Mouse (Mus musculus): Measurements from ENCODE around the gene Ccdc184. TPM values are rescaled to one million over a fixed set of nuclear protein-coding genes. Genes with fewer than 3 reads are reported as not detected.
A peak's percentile ranks its signal among the peaks of the same experiment; 100 is the strongest.

Gene Ccdc184
- total RNA-seq (2021), result 10 to 100 TPM; 10.9 to 12.4 TPM

DNA sequence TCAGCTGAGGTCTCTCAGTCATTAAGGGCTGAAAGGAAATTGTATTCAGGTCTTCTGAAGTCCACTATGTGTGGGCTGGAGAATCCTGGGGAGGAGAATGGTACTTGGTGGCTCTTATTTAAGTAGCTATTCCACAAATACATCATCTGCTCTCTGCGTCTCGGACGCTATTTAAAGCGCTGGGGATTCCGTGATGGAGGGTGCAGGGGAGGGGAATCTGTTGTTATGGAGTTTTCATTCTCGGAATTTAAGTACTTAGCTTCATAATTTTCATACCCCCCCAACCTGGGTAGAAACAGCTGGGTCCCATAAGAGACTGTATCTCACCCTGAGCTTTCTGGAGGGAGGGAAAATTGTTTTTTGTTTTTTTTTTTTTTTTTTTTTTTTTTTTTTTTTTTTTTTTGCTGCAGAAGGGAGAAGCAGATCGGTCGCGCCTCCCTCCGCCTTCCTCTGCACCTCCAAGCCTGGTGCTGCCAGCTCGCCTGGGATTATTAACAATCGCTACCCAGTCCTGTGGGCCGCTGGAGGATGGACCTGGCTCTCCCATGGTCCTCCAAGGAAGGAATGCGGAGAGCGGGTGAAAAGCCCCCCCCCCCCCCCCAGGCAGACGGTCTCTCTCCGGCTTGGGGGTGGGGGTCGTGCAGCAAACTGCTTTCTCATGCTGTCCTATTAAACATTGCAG is at the start of gene Ccdc184:
TSS of gene Ccdc184 (plus strand) at position 196 of the 682 bp plus-strand sequence.
- DNase-seq (ENCODE audit: extremely low spot score in 1 of 2, low spot score in 1 of 2), result no peak

DNA sequence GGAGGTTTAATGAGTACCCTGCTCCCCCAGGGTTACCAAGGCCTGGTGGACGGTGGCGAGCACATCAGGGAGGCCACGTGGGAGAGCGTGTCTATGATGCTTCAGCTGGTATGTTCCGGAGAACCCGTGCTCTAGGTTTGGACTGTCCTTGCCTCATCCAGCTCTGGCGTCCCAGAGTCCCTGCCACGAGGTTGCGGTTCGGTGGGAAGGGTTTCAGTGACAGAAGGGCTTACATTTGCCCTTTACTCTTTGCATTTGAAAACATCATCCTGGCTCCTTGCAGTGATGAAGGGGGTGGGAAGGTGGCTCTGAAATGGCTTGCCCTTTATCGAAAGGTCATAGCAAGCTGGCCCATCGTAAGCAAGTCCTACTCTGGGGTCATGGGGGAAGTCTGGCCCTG is 47.6 kb upstream of the Ccdc184 start:
- no peak for DNase-seq (ENCODE audit: extremely low spot score in 1 of 2, low spot score in 1 of 2)

DNA sequence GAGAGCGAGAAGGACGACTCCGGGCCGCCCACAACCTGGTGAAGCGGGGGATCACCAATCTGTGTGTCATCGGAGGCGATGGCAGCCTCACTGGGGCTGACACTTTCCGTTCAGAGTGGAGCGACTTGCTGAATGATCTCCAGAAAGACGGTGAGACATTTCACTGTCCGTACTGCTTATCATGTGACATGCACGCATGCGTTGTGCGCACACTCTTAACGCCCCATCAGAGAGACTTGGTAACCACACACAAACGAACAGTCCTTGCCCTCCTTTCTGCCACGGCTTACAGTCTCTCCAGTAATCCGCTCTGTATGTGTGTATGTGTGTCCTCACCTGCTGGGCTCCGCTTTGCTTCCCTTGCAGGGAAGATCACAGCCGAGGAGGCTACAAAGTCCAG is 46.1 kb upstream of the Ccdc184 start:
- DNase-seq (ENCODE audit: extremely low spot score in 1 of 2, low spot score in 1 of 2), result no peak

DNA sequence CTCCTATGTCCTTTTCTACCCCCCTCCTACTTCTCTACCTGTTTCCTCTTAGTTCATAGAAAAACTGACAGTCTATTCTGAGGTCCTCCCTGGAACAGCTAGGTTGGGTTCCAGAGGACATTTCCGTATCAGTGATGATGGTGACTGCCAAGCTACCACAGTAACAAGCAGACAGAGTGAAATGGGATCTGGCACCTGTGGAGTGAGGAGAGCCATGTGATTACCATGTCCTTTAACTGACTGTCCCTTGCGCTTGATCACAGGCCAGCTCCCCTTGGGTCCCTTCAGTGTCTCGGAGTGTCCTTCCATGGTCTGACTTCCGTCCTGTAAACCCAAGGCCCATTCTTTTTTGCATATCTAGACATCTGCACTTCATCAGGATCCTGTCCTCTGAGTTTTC is 36.0 kb upstream of the Ccdc184 start:
- no peak for DNase-seq (ENCODE audit: extremely low spot score in 1 of 2, low spot score in 1 of 2)

DNA sequence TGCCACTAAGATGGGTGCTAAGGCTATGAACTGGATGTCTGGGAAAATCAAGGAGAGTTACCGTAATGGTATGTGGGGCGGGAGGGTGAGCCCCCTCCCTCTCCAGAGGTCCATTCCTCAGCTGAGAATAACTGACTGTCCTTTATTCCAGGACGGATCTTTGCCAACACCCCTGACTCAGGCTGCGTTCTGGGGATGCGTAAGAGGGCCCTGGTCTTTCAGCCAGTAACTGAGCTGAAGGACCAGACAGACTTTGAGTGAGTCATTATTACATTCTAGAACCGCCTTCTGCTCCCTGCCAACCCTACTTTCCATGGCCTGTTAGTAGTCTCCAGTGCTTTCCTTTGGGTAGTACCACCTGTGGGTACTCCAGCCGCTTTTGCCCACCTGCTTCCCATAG is 35.5 kb upstream of the Ccdc184 start:
- no peak for DNase-seq (ENCODE audit: extremely low spot score in 1 of 2, low spot score in 1 of 2)

DNA sequence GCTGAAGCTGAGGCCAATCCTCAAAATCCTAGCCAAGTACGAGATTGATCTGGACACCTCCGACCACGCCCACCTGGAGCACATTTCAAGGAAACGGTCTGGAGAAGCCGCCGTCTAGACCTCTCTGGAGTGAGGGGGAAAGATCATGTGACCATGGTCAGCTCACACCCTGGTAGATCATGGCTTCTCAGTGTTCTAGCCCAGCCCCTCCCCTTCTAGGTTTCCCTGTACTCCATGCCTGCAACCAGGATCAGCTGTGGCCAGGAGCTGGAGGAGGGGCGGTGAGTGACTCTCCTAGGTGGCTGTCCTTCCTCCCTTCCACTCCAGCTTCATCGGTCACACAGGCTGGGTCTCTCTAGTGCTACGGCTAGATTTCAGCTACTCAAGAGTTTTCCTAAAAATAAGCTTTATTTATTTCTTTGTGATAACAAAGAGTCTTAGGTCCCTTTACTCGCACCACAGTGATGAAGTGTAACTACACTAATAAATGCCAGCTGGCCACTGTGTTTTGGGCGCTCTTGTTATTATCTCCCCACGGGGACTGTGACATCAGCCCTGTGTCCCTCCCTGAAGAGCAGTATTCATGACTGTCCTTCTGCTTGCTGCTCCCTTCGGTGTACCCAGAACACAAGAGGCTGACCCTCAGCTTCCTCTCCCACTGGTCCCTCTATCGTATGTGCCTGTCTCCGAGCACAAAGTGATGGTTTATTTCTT is 34.9 kb upstream of the Ccdc184 start:
- no peak for DNase-seq (ENCODE audit: extremely low spot score in 1 of 2, low spot score in 1 of 2)

DNA sequence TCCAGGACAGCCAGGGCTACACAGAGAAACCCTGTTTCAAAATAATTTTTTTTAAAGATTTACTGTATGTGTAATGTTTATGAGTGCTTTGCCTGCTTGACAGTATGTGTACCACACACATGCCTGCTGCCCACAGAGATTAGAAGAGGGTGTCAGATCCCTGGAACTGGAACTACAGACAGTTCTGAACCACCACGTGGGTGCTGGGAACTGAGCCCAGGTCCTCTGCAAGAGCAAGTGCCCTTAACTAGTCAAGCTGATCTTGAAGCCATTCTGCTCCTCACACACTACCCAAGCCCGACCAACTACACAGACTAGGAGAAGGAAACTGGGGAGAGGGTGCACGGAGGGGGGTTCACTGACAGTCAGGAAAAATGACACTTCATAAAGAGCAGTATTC is 33.5 kb upstream of the Ccdc184 start:
- DNase-seq (ENCODE audit: extremely low spot score in 1 of 2, low spot score in 1 of 2), result no peak

DNA sequence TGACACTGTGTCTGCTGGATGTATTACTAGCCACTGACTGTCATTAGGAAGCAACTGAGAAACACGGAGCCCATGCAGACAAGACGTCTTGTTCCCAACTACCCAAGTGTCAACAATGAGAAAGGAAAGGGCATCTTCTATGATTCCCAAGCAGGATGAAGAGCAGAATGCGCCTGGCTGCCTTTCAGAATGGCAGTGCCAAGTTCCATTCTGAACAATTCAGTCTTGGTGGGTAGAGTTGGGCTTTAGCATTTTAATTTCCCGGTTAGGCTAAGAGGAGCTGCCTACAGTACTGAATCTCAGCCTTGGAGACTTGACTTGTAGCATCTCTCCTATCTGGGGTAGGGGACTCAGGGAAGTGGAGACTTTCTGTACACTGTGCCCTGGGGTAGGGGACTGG is 32.9 kb upstream of the Ccdc184 start:
- no peak for DNase-seq (ENCODE audit: extremely low spot score in 1 of 2, low spot score in 1 of 2)

DNA sequence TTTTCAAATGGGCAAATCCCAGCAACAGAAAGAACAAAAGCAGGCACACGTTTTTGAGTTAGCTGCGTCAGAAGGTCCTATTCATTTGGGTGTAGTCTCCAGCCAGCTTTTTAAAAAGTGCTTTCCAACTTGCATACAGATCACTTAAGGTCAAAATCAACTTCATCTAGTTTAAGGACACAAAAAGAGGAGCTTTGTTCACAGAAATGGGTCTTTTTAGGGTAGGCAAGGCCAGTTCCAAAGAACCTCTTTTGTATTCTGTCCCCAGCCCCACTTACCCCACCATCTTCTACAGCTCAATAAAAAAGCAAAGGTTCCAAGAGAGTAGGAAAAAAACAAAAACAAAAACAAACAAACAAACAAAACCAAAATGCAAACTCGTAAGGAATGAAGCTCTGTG is 32.3 kb upstream of the Ccdc184 start:
- DNase-seq (ENCODE audit: extremely low spot score in 1 of 2, low spot score in 1 of 2), result no peak

DNA sequence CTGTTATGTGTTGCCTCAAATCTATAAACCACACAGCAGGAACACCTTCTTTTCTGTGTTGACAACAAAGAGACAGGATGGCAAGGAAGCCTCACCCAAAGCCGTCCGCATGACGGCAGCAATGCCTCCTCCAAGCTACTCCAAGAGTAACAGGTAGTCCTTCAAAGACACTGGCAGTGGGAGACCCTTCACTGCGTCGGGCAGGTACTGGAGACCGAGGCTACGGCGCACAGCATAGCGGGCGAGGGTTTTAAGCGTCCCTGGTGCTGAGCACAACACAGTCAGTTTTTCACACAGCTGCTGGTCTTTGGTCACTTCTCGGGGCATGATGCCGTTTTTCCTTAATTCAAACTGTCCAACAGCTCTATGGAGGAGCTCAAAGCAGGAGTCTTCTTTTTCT is 31.3 kb upstream of the Ccdc184 start:
- DNase-seq (ENCODE audit: extremely low spot score in 1 of 2, low spot score in 1 of 2), result no peak

DNA sequence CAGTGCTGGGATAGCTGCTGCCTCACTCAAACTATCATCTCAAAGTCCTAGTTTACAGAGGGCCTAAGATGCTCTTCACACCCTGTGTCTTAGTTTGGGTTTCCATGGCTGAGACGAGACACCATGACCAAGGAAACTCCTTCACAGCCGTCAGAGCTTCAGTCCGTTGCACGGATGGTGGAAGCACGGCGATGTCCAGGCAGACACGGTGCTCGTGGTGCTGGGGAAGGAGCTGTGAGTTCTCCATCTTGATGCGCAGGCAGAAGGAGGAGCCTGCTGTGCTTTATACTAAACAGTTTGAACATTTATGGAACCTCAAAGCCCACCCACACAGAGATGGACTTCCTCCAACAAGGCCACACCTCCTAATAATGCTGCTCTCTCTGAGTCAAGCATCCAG is 30.1 kb upstream of the Ccdc184 start:
- DNase-seq (ENCODE audit: extremely low spot score in 1 of 2, low spot score in 1 of 2), result no peak

DNA sequence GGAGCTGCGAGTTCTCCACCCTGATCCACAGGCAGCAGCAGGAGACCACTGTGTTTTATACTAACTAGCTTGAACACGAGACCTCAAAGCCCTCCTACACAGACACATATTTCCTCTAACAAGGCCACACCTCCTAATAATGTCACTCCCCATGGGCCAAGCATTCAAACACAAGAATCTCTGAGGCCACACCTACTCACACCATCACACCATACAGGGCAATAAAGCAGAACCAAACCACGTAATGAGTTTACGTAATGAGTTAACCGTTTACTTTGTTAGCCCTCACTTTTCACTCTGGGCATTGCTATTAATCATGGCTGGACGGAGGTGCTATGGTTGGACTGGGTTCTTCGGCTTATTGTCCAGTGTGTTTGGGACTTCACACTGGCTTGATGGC is 27.2 kb upstream of the Ccdc184 start:
- DNase-seq (ENCODE audit: extremely low spot score in 1 of 2, low spot score in 1 of 2), result no peak

DNA sequence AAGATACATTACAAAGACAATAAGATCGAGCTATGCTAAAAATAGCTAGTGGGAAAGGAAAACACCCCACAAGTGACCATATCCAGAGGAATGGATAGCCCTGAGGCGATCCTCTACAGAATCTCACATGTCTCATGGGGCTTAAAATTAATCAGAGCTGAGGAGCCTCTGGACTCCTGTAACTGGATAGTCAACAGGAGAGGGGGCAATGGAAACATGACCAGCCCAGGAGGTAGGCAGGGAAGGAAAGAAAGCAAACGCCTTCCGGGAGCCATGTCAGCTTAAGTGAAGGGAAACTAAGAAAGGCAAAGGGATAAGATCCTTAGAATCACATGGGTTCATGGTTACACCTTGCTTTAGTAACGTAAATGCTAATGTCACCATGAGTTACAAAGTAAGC is 26.1 kb upstream of the Ccdc184 start:
- DNase-seq (ENCODE audit: extremely low spot score in 1 of 2, low spot score in 1 of 2), result no peak

DNA sequence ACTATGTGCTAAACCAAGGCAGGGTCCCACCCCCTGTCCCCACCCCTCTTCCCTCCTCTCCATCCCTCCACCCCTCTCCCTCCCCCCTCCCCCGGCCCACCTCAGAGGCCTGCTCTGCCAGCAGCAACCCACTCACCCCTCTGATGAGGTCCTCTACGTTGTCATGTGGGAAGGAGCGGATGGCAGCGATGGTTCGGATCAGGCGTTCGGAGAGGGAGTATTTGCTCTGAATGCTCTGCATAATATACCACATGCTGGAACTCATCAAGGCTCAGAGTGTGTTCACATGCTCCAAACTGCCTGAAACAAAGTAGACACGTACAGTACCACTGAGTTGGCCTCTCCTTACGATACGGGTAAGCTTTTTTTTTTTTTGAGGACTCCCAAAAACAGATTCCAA is 24.4 kb upstream of the Ccdc184 start:
- DNase-seq (ENCODE audit: extremely low spot score in 1 of 2, low spot score in 1 of 2), result no peak

DNA sequence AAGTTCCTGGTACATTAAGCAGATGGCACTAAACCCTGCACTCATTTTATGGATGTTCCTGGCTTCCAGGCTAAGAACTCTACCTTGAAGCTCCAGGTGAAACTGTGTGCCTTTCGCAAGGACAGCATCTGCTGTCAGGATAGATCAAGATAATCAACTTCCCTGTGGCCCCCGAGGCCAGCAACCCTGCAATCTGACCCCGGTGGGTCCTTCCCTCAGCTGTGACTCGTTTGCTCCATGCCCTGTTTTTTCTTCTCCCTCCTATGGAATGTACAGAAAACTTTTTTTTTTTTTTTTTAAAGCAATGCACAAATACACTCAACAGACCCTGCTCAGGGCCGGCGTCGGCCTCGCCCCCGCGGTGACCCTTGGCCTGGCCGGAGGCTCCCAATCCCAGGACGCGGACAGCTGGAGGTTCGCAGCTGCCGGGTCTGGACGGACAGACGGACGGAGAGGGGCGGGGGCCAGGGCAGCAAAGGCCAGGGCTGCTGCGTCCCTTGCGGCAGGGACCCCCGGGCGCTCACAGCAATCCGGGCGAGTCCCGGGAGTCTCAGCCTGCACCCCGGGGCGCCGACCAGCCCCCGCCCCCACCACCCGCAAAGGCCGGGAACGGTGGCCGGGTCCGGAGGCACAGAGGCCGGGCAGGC is 22.0 kb upstream of the Ccdc184 start:
- no peak for DNase-seq (ENCODE audit: extremely low spot score in 1 of 2, low spot score in 1 of 2)

DNA sequence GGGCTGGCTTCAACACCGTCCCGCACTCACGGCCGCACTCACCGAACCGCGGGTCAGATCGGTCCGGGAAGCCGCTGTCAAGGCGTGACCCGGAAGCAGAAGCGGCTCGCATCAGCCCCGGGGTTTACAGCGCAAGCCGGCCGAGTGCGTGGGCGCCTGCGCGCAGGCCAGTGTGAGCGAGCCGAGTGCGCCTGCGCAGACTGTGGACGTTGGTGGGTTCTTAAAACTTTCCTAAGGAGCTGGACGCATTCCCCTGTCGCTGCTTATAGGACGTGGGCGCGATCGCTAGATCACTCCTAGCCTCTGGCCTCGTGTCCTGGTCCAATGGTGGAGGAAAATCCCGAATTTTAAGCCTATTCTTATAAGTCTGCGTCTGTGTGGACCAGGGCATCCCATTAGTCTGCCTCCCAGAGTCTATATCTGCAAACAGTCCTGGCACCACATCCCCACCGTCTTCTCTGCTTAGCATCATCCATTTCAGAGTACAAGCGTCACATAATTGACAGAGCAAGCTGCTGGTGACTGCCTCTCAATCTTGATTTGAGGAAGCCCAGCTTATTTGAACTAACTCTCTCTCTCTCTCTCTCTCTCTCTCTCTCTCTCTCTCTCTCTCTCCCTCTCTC is 21.3 kb upstream of the Ccdc184 start:
- DNase-seq (ENCODE audit: extremely low spot score in 1 of 2, low spot score in 1 of 2), result peak; percentile 88 to 92

DNA sequence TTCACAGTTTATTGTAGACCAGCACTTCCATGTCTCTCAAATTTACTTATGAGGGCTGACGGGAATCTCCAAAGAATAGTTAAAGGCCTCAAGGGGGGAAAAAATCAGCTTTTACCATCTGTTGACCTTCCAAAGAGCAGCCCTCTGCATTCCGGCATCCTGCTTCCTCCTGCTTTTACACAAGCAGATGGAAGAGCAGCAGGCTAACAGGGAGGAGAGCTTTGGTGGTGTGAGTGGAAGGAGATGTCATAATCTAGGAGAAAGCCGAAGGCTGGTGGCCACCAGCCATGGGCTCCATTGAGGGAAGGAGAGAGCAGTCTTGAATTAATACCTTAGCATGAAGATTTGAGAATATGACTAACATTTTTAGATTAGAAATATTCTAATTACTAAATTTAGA is 18.6 kb upstream of the Ccdc184 start:
- DNase-seq (ENCODE audit: extremely low spot score in 1 of 2, low spot score in 1 of 2), result no peak

DNA sequence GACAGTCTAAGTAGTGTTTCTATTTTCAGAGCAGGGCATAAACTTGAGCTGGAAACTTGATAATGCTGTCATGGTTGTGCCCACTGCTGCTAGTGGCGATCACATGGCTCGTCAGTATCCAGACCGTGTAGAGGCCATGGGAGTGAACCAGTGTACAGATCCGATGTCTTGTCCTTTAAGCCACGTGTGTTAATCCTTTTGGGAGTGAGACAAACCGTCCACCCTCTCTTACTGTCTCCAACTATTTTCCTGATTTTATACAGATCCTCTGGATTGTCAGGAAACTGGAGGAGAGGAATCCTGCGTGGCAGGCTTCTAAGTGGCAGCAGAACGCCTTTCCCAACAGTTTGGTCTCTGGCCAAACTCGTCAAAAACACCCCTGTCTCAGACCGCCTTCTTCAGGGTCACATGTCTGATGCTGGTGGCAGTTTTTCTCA is 17.8 kb upstream of the Ccdc184 start:
- DNase-seq (ENCODE audit: extremely low spot score in 1 of 2, low spot score in 1 of 2), result no peak

DNA sequence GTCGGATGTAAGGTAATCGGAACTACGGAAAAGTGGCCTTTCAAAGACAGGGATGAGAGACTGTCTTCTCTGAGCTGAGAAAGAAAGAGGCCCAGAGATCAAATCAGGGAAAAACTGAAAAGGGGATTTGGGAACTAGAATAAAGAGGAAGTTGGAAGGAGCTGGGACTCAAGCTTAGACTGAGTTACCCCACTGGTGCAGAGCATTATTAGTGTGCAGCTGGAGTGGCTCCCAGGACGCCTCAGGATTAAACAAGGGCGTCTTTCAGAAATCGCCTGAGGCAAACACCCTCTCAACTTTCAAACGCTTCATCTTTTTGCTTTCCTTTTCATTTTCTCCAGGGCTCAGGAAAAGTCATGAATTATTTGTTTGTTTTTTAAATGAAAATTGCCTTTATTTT is 14.0 kb upstream of the Ccdc184 start:
- DNase-seq (ENCODE audit: extremely low spot score in 1 of 2, low spot score in 1 of 2), result no peak

DNA sequence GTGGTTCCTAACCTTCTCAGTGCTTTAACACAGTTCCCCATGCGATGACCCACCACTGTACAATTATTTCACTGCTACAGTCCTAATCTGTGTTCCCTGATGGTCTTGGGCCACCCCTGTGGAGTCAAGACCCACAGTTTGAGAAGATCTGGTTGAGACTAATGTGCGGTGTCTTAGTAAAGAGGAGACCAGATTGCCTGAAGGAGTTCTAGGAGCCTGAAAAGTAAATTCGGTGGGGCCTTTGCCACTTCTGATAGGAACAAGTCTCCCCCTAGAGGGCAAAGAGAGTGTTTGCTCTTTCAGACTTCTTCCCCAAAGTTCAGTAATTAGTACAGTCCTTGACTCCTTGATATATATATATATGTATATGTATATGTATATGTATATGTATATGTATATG is 13.3 kb upstream of the Ccdc184 start:
- no peak for DNase-seq (ENCODE audit: extremely low spot score in 1 of 2, low spot score in 1 of 2)

DNA sequence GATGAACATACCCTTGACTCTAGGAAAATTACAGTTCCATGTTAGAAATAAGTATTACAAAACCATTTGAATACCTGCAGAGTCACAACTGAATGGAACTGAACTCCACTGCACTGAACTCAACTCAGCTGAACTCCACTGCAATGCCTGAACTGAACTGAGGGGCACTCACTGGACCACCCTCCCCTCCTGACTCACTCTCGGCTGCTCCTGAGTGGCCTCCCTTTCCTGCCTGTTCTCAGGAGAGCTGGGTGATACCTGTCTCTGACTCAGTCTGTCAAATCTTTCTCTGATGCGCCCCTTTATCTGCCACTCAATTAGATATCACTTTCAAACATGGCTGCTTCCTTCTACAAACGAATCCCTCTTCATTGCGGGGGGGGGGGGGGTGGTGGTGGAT is 12.8 kb upstream of the Ccdc184 start:
- no peak for DNase-seq (ENCODE audit: extremely low spot score in 1 of 2, low spot score in 1 of 2)

Data from layer of hippocampus, postnatal 25 days (tissue).